Mouse (Mus musculus) midbrain, embryonic 11.5 days (tissue): ENCODE data around the gene Celf6. TPM values are rescaled to one million over a fixed set of nuclear protein-coding genes. Genes with fewer than 3 reads are reported as not detected.

Experiments used
- ATAC-seq: fragments of 200-750 bp; cut with Nextera tagmentation; 2 replicates; pipeline ENCODE4 v1.8.0; 2017; ENCODE audit warnings: moderate TSS enrichment, moderate library complexity; ENCODE audit not compliant: low FRiP score
- DNase-seq: peaks from one replicate; pipeline ENCODE4 v3.0.0; 2015; ENCODE audit warnings: low spot score; ENCODE audit errors: missing footprints
- H3K27ac ChIP-seq: fragments of 300-500 bp; sonication (generic); 2 replicates; pipeline ENCODE4 v1.5.1; 2014; ENCODE audit warnings: low read depth, low read length
- H3K27me3 ChIP-seq: fragments of 300-500 bp; sonication (generic); 2 replicates; pipeline ENCODE4 v1.6.1; 2014; ENCODE audit warnings: mild to moderate bottlenecking, low read length, moderate library complexity, mixed read lengths; ENCODE audit not compliant: control insufficient read depth, insufficient read depth
- H3K36me3 ChIP-seq: fragments of 300-500 bp; sonication (generic); 2 replicates; pipeline ENCODE4 v1.6.1; 2014; ENCODE audit warnings: mild to moderate bottlenecking, low read length, moderate library complexity, mixed read lengths; ENCODE audit not compliant: control insufficient read depth, insufficient read depth
- H3K4me1 ChIP-seq: fragments of 300-500 bp; sonication (generic); 2 replicates; pipeline ENCODE4 v1.6.1; 2014; ENCODE audit warnings: low read length; ENCODE audit not compliant: control insufficient read depth, insufficient read depth
- H3K4me2 ChIP-seq: fragments of 300-500 bp; sonication (generic); 2 replicates; pipeline ENCODE4 v1.6.1; 2014; ENCODE audit warnings: mild to moderate bottlenecking, moderate library complexity
- H3K4me3 ChIP-seq: fragments of 300-500 bp; sonication (generic); 2 replicates; pipeline ENCODE4 v1.5.1; 2014; ENCODE audit warnings: low read depth, low read length
- H3K9ac ChIP-seq: fragments of 300-500 bp; sonication (generic); 2 replicates; pipeline ENCODE4 v1.6.1; 2014; ENCODE audit warnings: low read length
- H3K9me3 ChIP-seq: fragments of 300-500 bp; sonication (generic); 2 replicates; pipeline ENCODE4 v1.6.1; 2016; ENCODE audit warnings: low read length; ENCODE audit not compliant: control insufficient read depth
- WGBS: fragments of 180-500 bp; shearing (Covaris S2); extraction: QIAGEN DNeasy Blood & Tissue Kit; methylation state at CpG from one replicate; pipeline ENCODE4 v1.1.7; 2014; 5-methylcytosine and 5-hydroxymethylcytosine counted together
- polyA plus RNA-seq: library from polyadenylated mRNA; unstranded; fragments of >200 nt; fragmentation: Nextera tagmentation; extraction: Ambion mirVana; gene quantifications from 2 replicates; pipeline ENCODE4 v1.2.1, GENCODE M21; 2014

The Celf6 gene
- 8.5 and 8.7 TPM in 2 replicates for polyA plus RNA-seq

- Histone ChIP-seq H3K36me3 (no peaks in the 10 kb centered on the region), H3K4me3 (peak within 1 kb of the TSS; percentile 35), H3K9me3 (no peaks in the 10 kb centered on the region), H3K4me1 (peaks cover 9% of the 10 kb centered on the region; the same call in 1 of the 2 replicates), H3K27ac (no peak within 1 kb of the TSS), H3K27me3 (peaks cover 15% of the 10 kb centered on the region; the same call in 1 of the 2 replicates), H3K4me2 (peak within 1 kb of the TSS; percentile 55), H3K9ac (peak within 1 kb of the TSS; percentile 9; the same call in 1 of the 2 replicates)
- peak; percentile 100 for DNase-seq
- under 1% methylated on average over 51 of the region's 61 CpGs for WGBS
- ATAC-seq, result peak; percentile 98
These were observed at the start of gene Celf6 for GRCm38 (mm10) chr9:59577844-59578504. Gene Celf6, plus strand, starts transcription at chr9:59577917.

GRCm38 (mm10) chr9:59528274-59528673 is 49.4 kb upstream of the Celf6 start:
- WGBS, result 80% methylated on average over 2 of the region's 2 CpGs
- Histone ChIP-seq H3K9me3 (no peaks in the 10 kb centered on the region), H3K4me2 (no peak overlapping the region), H3K4me3 (no peak overlapping the region), H3K9ac (no peak overlapping the region), H3K27me3 (no peaks in the 10 kb centered on the region), H3K27ac (no peak overlapping the region), H3K36me3 (no peaks in the 10 kb centered on the region), H3K4me1 (no peaks in the 10 kb centered on the region)
- DNase-seq, result no peak
- ATAC-seq, result no peak

GRCm38 (mm10) chr9:59531645-59532044 is 46.1 kb upstream of the Celf6 start:
- no peaks in the 10 kb centered on the region for H3K36me3 ChIP-seq
- H3K4me1 ChIP-seq, result no peaks in the 10 kb centered on the region
- 16% methylated on average over 5 of the region's 5 CpGs for WGBS
- no peak overlapping the region; the same call in 1 of the 2 replicates for H3K9ac ChIP-seq
- H3K27me3 ChIP-seq, result no peaks in the 10 kb centered on the region
- H3K27ac ChIP-seq, result no peak overlapping the region
- no peak for ATAC-seq
- no peak overlapping the region for H3K4me3 ChIP-seq
- no peaks in the 10 kb centered on the region for H3K9me3 ChIP-seq
- DNase-seq, result no peak
- H3K4me2 ChIP-seq, result no peak overlapping the region

GRCm38 (mm10) chr9:59533422-59533821 is 44.3 kb upstream of the Celf6 start:
- H3K4me2 ChIP-seq, result no peak overlapping the region
- H3K9ac ChIP-seq, result no peak overlapping the region
- H3K36me3 ChIP-seq, result no peaks in the 10 kb centered on the region
- ATAC-seq (no peak), DNase-seq (no peak)
- H3K27me3 ChIP-seq, result no peaks in the 10 kb centered on the region; the same call in 1 of the 2 replicates
- 73% methylated on average over 2 of the region's 2 CpGs for WGBS
- H3K4me3 ChIP-seq, result no peak overlapping the region
- H3K4me1 ChIP-seq, result no peaks in the 10 kb centered on the region
- no peaks in the 10 kb centered on the region for H3K9me3 ChIP-seq
- H3K27ac ChIP-seq, result no peak overlapping the region

- Histone ChIP-seq H3K4me1 (no peaks in the 10 kb centered on the region), H3K36me3 (no peaks in the 10 kb centered on the region), H3K4me2 (no peak overlapping the region), H3K27ac (no peak overlapping the region), H3K4me3 (no peak overlapping the region), H3K9me3 (no peaks in the 10 kb centered on the region), H3K27me3 (no peaks in the 10 kb centered on the region; the same call in 1 of the 2 replicates), H3K9ac (no peak overlapping the region)
- DNase-seq (no peak), ATAC-seq (no peak)
- WGBS, result 82% methylated on average over 4 of the region's 4 CpGs
These were observed 43.8 kb upstream of the Celf6 start for GRCm38 (mm10) chr9:59533889-59534288.

- Histone ChIP-seq H3K9ac (no peak overlapping the region), H3K36me3 (no peaks in the 10 kb centered on the region), H3K27ac (no peak overlapping the region), H3K4me1 (peaks cover 3% of the 10 kb centered on the region), H3K27me3 (no peaks in the 10 kb centered on the region; the same call in 1 of the 2 replicates), H3K9me3 (no peaks in the 10 kb centered on the region), H3K4me3 (no peak overlapping the region), H3K4me2 (no peak overlapping the region)
- 90% methylated on average over 3 of the region's 3 CpGs for WGBS
- ATAC-seq, result no peak
- no peak for DNase-seq
These were observed 40.1 kb upstream of the Celf6 start for GRCm38 (mm10) chr9:59537651-59538050.

GRCm38 (mm10) chr9:59539441-59540137 is 38.1 kb upstream of the Celf6 start, which contains the start of the genes Hexa and Tmem202:
Gene Hexa, plus strand, starts transcription at chr9:59539540.
Gene Tmem202, minus strand, starts transcription at chr9:59539847.
- no peaks in the 10 kb centered on the region; the same call in 1 of the 2 replicates for H3K27me3 ChIP-seq
- DNase-seq (peak; percentile 98), ATAC-seq (peak; percentile 92)
- 4% methylated on average over 55 of the region's 55 CpGs for WGBS
- H3K4me3 ChIP-seq, result peak within 1 kb of the TSS; percentile 58
- no peak within 1 kb of the TSS for H3K27ac ChIP-seq
- H3K4me2 ChIP-seq, result peak within 1 kb of the TSS; percentile 86
- H3K4me1 ChIP-seq, result peaks cover 3% of the 10 kb centered on the region
- peak within 1 kb of the TSS; percentile 80 for H3K9ac ChIP-seq
- H3K36me3 ChIP-seq, result no peaks in the 10 kb centered on the region
- no peaks in the 10 kb centered on the region for H3K9me3 ChIP-seq

GRCm38 (mm10) chr9:59541617-59542016 is 36.1 kb upstream of the Celf6 start:
- 98% methylated on average over 6 of the region's 6 CpGs for WGBS
- no peak overlapping the region for H3K4me2 ChIP-seq
- ATAC-seq (no peak), DNase-seq (no peak)
- H3K9me3 ChIP-seq, result no peaks in the 10 kb centered on the region
- peaks cover 3% of the 10 kb centered on the region for H3K4me1 ChIP-seq
- H3K27me3 ChIP-seq, result no peaks in the 10 kb centered on the region; the same call in 1 of the 2 replicates
- no peak overlapping the region for H3K4me3 ChIP-seq
- H3K27ac ChIP-seq, result no peak overlapping the region
- H3K9ac ChIP-seq, result no peak overlapping the region
- H3K36me3 ChIP-seq, result no peaks in the 10 kb centered on the region

GRCm38 (mm10) chr9:59542766-59543324 is 34.9 kb upstream of the Celf6 start:
- Histone ChIP-seq H3K27me3 (no peaks in the 10 kb centered on the region; the same call in 1 of the 2 replicates), H3K4me1 (peaks cover 3% of the 10 kb centered on the region), H3K36me3 (no peaks in the 10 kb centered on the region), H3K9me3 (no peaks in the 10 kb centered on the region), H3K9ac (no peak overlapping the region), H3K4me3 (no peak overlapping the region), H3K27ac (no peak overlapping the region), H3K4me2 (no peak overlapping the region)
- no peak for ATAC-seq
- DNase-seq, result no peak
